Mouse (Mus musculus): ENCODE results near the gene Pdss1. TPM values are rescaled to one million over a fixed set of nuclear protein-coding genes. Genes with fewer than 3 reads are reported as not detected.
"Not testable (repeated sequence)": the region's sequence is repeated elsewhere in the genome, so short reads cannot be mapped to it uniquely, and the experiment has no call there.

The Pdss1 gene
- polyA plus RNA-seq, 1 experiment from 2014 or later, result 26.4 TPM

DNA sequence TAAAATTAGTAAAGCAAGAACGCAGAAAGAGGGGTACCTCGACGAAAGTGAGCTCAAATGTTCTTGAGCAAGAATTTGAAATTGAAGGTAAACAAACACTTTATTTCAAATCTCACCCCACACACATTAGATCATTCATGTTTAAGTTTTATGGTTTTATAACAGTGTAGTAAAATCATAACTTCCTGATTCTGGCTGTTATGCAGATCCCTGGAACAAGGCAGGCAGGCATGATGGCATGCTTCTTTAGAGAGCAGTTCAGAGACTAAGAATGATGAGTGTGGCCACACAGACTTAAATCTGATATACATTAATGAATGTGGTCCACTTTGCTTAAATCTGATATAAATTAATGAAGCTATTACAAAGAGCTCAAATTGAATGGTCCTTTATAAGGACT is 18.7 kb upstream of the Pdss1 start:
- ATAC-seq, result no peak
- no peaks in the 10 kb centered on the region for H3K4me1 ChIP-seq (replicated peaks; ENCODE audit: control insufficient read depth, insufficient read depth, low read length)
- H3K36me3 ChIP-seq (ENCODE audit: control insufficient read depth, insufficient read depth), result no peaks in the 10 kb centered on the region
- no peak overlapping the region for H3K9ac ChIP-seq (replicated peaks; ENCODE audit: low read depth, low read length)
- no peaks in the 10 kb centered on the region for H3K9me3 ChIP-seq (ENCODE audit: control insufficient read depth, low read length)
- H3K4me3 ChIP-seq (replicated peaks; ENCODE audit: low read length), result no peak overlapping the region
- no peaks in the 10 kb centered on the region for H3K27me3 ChIP-seq (replicated peaks; ENCODE audit: control insufficient read depth, insufficient read depth, low read length)
- WGBS, result 92% methylated on average over 3 of the region's 3 CpGs
- H3K27ac ChIP-seq (ENCODE audit: low read length), result no peak overlapping the region
- H3K4me2 ChIP-seq (ENCODE audit: low read length), result no peak overlapping the region

DNA sequence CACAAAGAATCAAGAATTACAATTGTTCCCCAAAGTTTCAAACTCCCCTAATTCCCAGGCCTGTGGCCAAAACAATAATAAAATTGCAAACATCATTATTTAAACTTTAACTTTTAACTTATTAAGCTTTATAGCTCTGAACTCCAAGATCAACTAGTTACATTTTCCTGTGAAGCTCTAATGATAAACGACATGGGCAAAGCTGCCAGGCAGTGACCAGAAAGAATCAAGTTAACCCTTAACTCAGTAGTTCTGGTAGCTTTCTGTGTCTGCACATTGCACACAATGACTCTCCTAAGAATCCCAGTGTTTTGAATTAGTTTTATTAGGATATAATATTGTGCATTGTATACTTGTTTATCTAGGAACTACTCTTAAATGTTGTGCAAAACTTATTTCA is 16.5 kb upstream of the Pdss1 start:
- Histone ChIP-seq H3K9me3 (ENCODE audit: control insufficient read depth, low read length) (no peaks in the 10 kb centered on the region), H3K4me3 (replicated peaks; ENCODE audit: low read length) (no peak overlapping the region), H3K4me1 (replicated peaks; ENCODE audit: control insufficient read depth, insufficient read depth, low read length) (no peaks in the 10 kb centered on the region), H3K36me3 (ENCODE audit: control insufficient read depth, insufficient read depth) (no peaks in the 10 kb centered on the region), H3K27ac (ENCODE audit: low read length) (no peak overlapping the region), H3K9ac (replicated peaks; ENCODE audit: low read depth, low read length) (no peak overlapping the region), H3K27me3 (replicated peaks; ENCODE audit: control insufficient read depth, insufficient read depth, low read length) (no peaks in the 10 kb centered on the region), H3K4me2 (ENCODE audit: low read length) (no peak overlapping the region)
- ATAC-seq, result no peak
- WGBS, result 49% methylated on average over 1 of the region's 1 CpGs

DNA sequence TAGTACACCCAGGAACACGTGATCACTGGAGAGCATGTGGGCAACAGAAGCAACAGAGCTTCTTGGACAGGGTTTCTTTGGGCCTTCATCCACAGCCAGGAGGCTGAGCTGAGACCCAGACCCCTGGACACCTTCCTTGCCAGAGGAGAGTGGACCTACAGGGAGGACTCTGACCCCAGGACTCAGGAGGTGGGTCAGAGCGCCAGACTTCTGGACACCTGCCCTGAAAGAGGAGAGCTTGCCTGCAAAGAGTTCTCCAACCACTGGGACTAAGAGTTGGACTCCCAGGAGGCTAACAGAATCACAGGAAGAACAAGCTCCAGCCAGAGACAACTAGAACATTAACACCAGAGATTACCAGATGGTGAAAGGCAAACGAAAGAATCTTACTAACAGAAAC is 14.6 kb upstream of the Pdss1 start:
- not testable (repeated sequence) for ATAC-seq; H3K9ac ChIP-seq (replicated peaks; ENCODE audit: low read depth, low read length); H3K27me3 ChIP-seq (replicated peaks; ENCODE audit: control insufficient read depth, insufficient read depth, low read length); H3K36me3 ChIP-seq (ENCODE audit: control insufficient read depth, insufficient read depth); H3K9me3 ChIP-seq (ENCODE audit: control insufficient read depth, low read length); H3K27ac ChIP-seq (ENCODE audit: low read length); H3K4me3 ChIP-seq (replicated peaks; ENCODE audit: low read length); H3K4me2 ChIP-seq (ENCODE audit: low read length); H3K4me1 ChIP-seq (replicated peaks; ENCODE audit: control insufficient read depth, insufficient read depth, low read length)
- 87% methylated on average over 3 of the region's 3 CpGs for WGBS

DNA sequence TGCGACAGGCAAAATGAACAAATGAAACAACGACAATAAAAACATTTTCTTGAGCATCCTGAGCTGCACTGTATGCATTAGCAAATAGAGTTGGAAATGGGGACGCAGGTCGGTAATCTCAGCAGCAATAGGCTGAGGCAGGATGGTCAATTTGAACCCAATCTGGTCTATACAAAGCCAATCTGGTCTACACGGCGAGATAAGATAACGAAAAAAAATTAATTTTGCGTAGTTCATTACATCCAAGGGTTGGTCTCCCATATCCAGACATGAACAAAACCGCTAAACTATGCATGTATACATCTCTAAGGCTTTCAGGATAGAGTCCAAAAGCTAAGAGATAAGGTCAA is 415 bp upstream of the Pdss1 start:
- Histone ChIP-seq H3K9ac (replicated peaks; ENCODE audit: low read depth, low read length) (peak overlapping the region; percentile 78), H3K36me3 (ENCODE audit: control insufficient read depth, insufficient read depth) (no peaks in the 10 kb centered on the region), H3K4me1 (replicated peaks; ENCODE audit: control insufficient read depth, insufficient read depth, low read length) (peaks cover 9% of the 10 kb centered on the region), H3K27ac (ENCODE audit: low read length) (peak overlapping the region; percentile 90), H3K9me3 (ENCODE audit: control insufficient read depth, low read length) (no peaks in the 10 kb centered on the region), H3K27me3 (replicated peaks; ENCODE audit: control insufficient read depth, insufficient read depth, low read length) (no peaks in the 10 kb centered on the region), H3K4me3 (replicated peaks; ENCODE audit: low read length) (peak overlapping the region; percentile 82), H3K4me2 (ENCODE audit: low read length) (peak overlapping the region; percentile 84)
- ATAC-seq, result no peak; the same call in 1 of the 2 replicates
- WGBS, result 24% methylated on average over 9 of the region's 9 CpGs

DNA sequence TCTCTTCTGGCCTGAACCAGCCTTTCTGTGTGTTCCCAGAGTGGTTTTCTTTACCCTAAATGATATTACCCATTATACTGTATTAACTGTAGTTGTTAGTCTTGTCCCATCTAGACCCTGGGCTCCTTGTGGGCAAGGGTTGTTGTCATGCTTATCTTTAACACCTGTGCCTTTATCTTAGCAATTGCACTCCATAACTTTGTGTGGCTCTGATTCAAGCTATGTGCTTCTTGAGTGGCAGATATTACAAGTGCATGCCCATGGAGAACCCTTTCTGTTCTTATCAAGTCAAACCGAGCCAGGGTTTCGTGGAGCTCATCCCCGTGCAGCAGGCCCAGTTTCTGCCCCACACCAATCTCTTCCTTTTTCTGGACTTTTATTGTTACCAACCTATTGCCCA is 8.6 kb downstream of the Pdss1 start:
- Histone ChIP-seq H3K9ac (replicated peaks; ENCODE audit: low read depth, low read length) (no peak overlapping the region), H3K9me3 (ENCODE audit: control insufficient read depth, low read length) (no peaks in the 10 kb centered on the region), H3K36me3 (ENCODE audit: control insufficient read depth, insufficient read depth) (peaks cover 14% of the 10 kb centered on the region), H3K4me2 (ENCODE audit: low read length) (no peak overlapping the region), H3K4me1 (replicated peaks; ENCODE audit: control insufficient read depth, insufficient read depth, low read length) (no peaks in the 10 kb centered on the region), H3K27me3 (replicated peaks; ENCODE audit: control insufficient read depth, insufficient read depth, low read length) (no peaks in the 10 kb centered on the region), H3K4me3 (replicated peaks; ENCODE audit: low read length) (no peak overlapping the region), H3K27ac (ENCODE audit: low read length) (no peak overlapping the region)
- 92% methylated on average over 3 of the region's 3 CpGs for WGBS
- no peak for ATAC-seq

DNA sequence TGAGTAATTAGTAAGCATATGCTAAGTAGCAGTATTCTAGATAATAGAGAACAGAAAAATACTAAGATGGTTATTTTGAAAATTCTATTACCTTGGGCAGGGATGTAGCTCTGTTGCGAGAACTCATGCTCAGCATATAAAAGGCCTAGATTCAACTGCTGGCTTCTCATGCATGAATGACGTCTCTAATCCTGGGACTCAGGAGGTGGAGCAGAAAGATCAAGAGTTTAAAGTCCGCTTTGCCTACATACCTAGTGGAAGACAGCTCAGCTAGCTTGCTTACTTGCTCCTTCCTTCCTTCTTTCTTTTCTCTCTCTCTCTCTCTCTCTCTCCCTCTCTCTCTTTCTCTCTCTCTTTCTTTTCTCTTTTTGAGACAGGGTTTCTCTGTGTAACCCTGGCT is 19.1 kb downstream of the Pdss1 start:
- Histone ChIP-seq H3K36me3 (ENCODE audit: control insufficient read depth, insufficient read depth) (peaks cover 20% of the 10 kb centered on the region), H3K27me3 (replicated peaks; ENCODE audit: control insufficient read depth, insufficient read depth, low read length) (no peaks in the 10 kb centered on the region), H3K27ac (ENCODE audit: low read length) (no peak overlapping the region), H3K9me3 (ENCODE audit: control insufficient read depth, low read length) (no peaks in the 10 kb centered on the region), H3K4me2 (ENCODE audit: low read length) (no peak overlapping the region), H3K9ac (replicated peaks; ENCODE audit: low read depth, low read length) (no peak overlapping the region), H3K4me3 (replicated peaks; ENCODE audit: low read length) (no peak overlapping the region), H3K4me1 (replicated peaks; ENCODE audit: control insufficient read depth, insufficient read depth, low read length) (no peaks in the 10 kb centered on the region)
- 66% methylated on average over 3 of the region's 3 CpGs for WGBS
- no peak for ATAC-seq

DNA sequence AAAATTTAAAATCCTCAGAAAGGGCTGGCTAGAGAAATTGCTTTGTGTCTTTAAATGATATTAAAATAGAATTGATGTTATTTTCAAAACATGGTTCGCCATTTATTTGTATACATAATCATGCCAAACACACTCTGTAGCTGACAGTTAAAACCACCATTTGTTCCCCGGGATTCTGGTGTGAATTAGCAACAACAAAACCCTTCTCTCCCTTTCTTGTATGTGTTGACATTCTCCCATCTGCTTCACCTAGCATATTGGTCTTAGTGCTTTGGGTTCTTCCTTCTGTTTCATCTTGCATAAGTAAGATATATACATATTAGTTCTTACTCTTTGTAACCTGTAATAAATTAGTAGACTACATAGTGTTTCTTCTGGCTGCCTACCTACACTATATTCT is 23.3 kb downstream of the Pdss1 start:
- ATAC-seq, result peak; percentile 81

DNA sequence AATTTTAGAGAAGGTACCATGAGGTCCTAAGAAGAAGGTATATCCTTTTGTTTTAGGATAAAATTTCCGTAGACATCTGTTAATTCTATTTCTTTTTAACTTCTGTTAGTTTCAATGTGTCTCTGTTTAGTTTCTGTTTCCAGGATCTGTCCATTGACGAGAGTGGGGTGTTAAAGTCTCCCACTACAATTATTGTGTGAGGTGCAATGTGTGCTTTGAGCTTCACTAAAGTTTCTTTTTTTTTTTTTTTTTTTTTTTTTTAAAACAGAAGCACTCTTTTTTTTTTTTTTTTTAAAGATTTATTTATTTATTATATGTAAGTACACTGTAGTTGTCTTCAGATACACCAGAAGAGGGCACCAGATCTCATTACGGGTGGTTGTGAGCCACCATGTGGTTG is 30.6 kb downstream of the Pdss1 start:
- not testable (repeated sequence) for H3K4me1 ChIP-seq (replicated peaks; ENCODE audit: control insufficient read depth, insufficient read depth, low read length); H3K4me3 ChIP-seq (replicated peaks; ENCODE audit: low read length); H3K36me3 ChIP-seq (ENCODE audit: control insufficient read depth, insufficient read depth); H3K27ac ChIP-seq (ENCODE audit: low read length); H3K9ac ChIP-seq (replicated peaks; ENCODE audit: low read depth, low read length); ATAC-seq; H3K9me3 ChIP-seq (ENCODE audit: control insufficient read depth, low read length); H3K27me3 ChIP-seq (replicated peaks; ENCODE audit: control insufficient read depth, insufficient read depth, low read length); H3K4me2 ChIP-seq (ENCODE audit: low read length)
- WGBS, result 99% methylated on average over 2 of the region's 3 CpGs

More for the DNA sequence above, 23.3 kb downstream of the Pdss1 start:
- WGBS, result 73% methylated on average over 2 of the region's 2 CpGs
- Histone ChIP-seq H3K27me3 (replicated peaks; ENCODE audit: control insufficient read depth, insufficient read depth, low read length) (no peaks in the 10 kb centered on the region), H3K36me3 (ENCODE audit: control insufficient read depth, insufficient read depth) (peaks cover 20% of the 10 kb centered on the region), H3K9me3 (ENCODE audit: control insufficient read depth, low read length) (no peaks in the 10 kb centered on the region), H3K9ac (replicated peaks; ENCODE audit: low read depth, low read length) (no peak overlapping the region), H3K4me1 (replicated peaks; ENCODE audit: control insufficient read depth, insufficient read depth, low read length) (no peaks in the 10 kb centered on the region), H3K4me2 (ENCODE audit: low read length) (no peak overlapping the region), H3K4me3 (replicated peaks; ENCODE audit: low read length) (no peak overlapping the region), H3K27ac (ENCODE audit: low read length) (no peak overlapping the region)

DNA sequence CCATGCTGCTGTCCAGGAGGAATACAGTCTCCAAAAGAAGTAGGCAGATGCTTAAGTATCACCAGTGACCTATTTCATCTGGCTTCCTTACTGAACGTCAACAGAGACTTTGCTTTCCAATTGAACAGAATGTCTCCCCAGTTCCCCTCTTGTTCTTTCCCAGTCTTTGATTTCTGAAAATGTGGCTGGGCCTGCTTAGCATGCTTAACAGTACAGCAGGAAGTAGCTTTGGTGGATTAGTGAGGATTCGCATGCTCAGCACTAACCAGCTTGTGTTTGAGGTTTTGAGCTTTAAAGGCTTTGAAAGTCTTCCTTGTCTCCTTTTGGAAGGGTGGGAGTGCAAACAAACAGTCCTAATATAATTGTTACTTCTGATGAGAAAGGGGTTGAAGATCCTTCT is 32.9 kb downstream of the Pdss1 start:
- H3K4me1 ChIP-seq (replicated peaks; ENCODE audit: control insufficient read depth, insufficient read depth, low read length), result no peaks in the 10 kb centered on the region

DNA sequence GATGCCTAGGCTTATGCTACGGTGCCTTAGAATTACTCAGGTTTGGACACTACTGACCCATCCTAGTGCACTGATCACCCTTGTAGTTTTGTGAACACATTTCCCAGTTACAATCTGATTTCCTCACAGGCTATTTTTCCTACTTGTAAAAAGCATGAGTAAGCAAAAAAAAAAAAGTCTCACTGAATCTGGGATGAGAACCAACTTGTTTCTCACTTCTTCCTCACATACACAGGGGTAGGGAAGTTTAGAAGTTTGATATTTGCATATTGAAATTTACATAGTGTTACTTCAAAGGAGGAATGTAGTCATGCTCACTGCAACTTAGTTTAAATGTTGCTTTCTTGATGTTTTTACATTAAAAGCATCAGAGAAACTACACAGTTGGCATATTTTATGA is 38.2 kb downstream of the Pdss1 start:
- Histone ChIP-seq H3K36me3 (ENCODE audit: control insufficient read depth, insufficient read depth) (peaks cover 11% of the 10 kb centered on the region; the same call in 1 of the 2 replicates), H3K27me3 (replicated peaks; ENCODE audit: control insufficient read depth, insufficient read depth, low read length) (no peaks in the 10 kb centered on the region), H3K9me3 (ENCODE audit: control insufficient read depth, low read length) (no peaks in the 10 kb centered on the region), H3K9ac (replicated peaks; ENCODE audit: low read depth, low read length) (no peak overlapping the region), H3K4me2 (ENCODE audit: low read length) (no peak overlapping the region), H3K4me3 (replicated peaks; ENCODE audit: low read length) (no peak overlapping the region), H3K4me1 (replicated peaks; ENCODE audit: control insufficient read depth, insufficient read depth, low read length) (no peaks in the 10 kb centered on the region), H3K27ac (ENCODE audit: low read length) (no peak overlapping the region)
- ATAC-seq, result peak; percentile 59
- 81% methylated on average over 1 of the region's 1 CpGs for WGBS

More for the DNA sequence above, 32.9 kb downstream of the Pdss1 start:
- Histone ChIP-seq H3K9me3 (ENCODE audit: control insufficient read depth, low read length) (no peaks in the 10 kb centered on the region), H3K36me3 (ENCODE audit: control insufficient read depth, insufficient read depth) (peaks cover 7% of the 10 kb centered on the region; the same call in 1 of the 2 replicates), H3K9ac (replicated peaks; ENCODE audit: low read depth, low read length) (no peak overlapping the region), H3K4me2 (ENCODE audit: low read length) (no peak overlapping the region), H3K27me3 (replicated peaks; ENCODE audit: control insufficient read depth, insufficient read depth, low read length) (no peaks in the 10 kb centered on the region), H3K4me3 (replicated peaks; ENCODE audit: low read length) (no peak overlapping the region), H3K27ac (ENCODE audit: low read length) (no peak overlapping the region)
- WGBS, result 71% methylated on average over 2 of the region's 2 CpGs
- no peak for ATAC-seq
